Mouse (Mus musculus) layer of hippocampus, adult 18-20 months (tissue): Measurements from ENCODE around the gene Tmem52b. TPM values are rescaled to one million over a fixed set of nuclear protein-coding genes. Genes with fewer than 3 reads are reported as not detected.

Experiments used
- DNase-seq, 2 experiments: peaks; one replicate each; pipeline ENCODE4 v3.0.0; 2022; ENCODE audit warnings: low spot score in 2 of 2
- total RNA-seq, 2 experiments: library from RNA; stranded (reverse); gene quantifications; 2 replicates each; pipeline ENCODE4 v1.2.3; 2021

Gene Tmem52b
- total RNA-seq, 2 experiments from 2014 or later = not detected

DNA sequence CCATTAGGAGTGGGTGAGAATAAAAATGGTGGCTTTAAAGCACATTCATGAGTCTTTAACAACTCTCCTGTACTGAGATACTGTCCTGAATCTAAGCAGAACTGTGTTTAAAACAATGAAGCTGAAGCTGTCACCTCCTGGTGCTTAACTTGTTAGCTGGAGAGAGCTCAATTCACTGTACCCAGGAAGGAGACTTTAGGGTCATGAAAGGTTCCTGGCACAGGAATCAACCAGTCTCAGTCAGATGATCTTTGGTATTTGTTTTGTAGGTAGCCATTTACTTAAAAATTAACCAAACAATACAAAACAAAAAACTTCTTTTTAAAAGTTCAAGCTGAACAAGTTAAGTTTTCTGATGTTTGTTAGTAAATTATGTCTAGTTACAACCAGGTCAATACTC lies 17.9 kb downstream of the Tmem52b start:
- no peak for DNase-seq

- peak in 1 of 2 experiments; percentile 69 for DNase-seq
Measured at GRCm38 (mm10) chr6:129532556-129532941, 20.2 kb downstream of the Tmem52b start.

DNA sequence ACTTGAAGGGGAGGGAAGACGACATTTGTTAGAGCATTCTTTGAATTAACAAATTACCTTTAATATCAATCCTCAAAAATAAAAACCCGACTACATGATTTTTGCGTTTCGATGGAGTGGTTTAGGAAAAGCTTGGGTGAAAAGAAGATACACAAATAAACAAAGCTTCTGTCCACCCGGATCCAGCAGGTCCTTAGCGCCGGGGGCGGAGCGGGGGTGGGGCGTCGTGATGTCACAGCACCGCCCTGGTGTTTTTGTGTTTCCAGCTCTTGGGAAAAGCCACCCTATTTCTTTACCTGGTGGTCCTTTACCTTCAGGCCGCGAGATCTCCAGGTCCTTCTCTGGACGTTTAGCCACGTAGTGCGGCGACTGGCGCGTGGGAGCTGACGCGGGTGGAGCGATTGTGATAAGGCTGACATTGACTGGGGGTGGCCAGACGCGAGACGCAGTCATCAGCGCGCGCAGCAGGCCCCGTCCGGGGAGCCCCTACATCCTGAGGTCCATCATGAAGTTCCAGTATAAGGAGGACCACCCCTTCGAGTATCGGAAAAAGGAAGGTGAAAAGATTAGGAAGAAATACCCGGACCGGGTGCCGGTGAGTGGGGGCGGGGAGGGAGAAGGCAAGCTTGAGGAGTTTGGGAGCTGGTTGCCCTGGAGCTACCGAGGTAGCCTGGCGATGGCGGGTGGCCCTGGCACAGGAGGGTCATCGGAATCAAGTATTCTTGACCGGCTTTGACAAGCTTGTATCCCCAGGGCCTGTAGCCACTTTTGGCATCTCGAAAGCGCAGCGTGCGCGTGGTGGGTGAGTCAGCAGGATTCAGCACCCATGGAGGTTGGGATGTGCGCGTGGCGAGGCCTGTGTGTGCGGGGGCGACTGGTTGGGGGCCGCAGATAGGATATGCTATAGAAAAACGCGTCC lies 20.8 kb downstream of the Tmem52b start, which contains the start of gene Gabarapl1:
Gene Gabarapl1 (plus strand): TSS at position 219 of the 919 bp plus-strand sequence.
- DNase-seq = peak; percentile 76 to 89

DNA sequence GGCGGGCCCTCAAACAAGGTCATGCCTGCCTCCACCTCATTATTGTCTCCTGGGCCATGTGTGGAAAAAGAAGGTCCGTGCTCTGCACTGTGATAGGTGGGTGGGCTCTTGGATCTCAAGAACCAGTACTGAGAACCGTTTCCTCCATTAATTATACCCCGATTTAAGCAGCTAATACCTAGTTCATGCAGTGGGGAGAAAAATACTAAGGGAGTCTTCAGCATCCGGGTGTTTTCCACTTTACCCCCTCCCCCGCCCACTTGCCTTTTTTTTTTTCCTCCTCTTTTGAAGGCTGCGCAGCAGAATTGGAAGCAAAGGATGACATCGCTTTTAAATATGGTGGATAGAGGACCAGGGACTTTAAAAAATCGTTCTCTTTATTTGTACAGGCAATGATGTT lies 21.7 kb downstream of the Tmem52b start:
- peak in 1 of 2 experiments; percentile 52 for DNase-seq

DNA sequence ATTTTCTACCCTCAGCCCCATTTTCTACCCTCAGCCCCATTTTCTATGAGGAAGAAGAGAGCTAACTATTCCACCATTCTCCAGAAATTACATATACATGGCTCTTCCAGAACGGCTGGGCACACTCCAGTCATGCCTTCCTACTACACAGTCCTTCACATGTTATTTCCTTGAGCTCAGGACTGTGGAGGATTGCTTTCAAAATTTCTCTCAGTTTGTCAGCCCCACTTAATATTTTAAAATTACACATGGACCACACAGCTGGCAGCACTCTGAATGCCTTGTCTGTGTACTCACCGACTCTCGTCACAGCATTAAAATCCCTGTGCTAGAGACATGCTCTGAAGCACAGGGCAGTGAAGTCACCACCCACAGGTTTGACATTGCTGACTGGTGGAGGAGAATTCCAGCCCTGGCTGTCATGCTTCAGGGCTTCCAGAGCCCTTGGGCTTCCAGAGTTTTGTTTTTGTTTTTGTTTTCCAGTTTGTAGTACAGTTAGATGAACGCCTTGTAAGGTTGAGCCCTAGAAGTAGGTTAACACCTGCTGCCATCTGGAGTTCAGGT lies 22.4 kb downstream of the Tmem52b start:
- no peak for DNase-seq

DNA sequence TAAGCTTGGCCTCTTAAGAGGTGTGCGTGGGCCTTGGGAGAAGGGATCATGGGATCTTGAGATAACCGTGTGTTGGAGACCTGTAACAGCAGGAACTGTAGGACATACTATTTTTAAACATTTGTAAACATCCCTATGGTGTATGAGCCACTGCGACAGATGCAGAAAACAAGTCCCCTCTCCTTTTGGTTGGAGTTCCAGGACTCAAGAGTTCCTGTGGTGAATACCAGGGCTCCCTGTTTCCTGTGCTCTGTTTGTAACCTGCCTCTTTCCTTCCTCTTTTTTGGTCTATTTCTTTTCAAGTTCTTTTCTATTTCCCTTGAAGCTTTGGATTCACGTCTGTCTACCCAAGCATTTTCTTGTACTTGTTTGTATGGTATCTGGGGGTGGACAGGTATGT lies 23.4 kb downstream of the Tmem52b start:
- DNase-seq = no peak

DNA sequence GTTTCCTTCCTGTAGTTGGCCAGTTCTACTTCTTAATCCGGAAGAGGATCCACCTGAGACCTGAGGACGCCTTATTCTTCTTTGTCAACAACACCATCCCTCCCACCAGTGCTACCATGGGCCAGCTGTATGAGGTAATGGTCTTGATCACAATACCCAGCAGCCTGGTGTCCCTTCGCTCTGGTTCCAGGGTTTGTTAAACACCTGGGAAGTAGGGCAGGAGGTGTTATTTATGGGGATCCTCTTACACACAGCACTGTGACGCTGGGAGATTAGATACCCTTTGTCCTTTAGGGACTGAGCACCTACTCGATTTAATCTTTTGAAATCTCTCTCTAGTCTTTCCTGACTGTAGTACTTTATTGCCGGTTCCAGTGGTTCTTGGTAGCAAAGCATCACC lies 26.2 kb downstream of the Tmem52b start:
- no peak for DNase-seq

DNA sequence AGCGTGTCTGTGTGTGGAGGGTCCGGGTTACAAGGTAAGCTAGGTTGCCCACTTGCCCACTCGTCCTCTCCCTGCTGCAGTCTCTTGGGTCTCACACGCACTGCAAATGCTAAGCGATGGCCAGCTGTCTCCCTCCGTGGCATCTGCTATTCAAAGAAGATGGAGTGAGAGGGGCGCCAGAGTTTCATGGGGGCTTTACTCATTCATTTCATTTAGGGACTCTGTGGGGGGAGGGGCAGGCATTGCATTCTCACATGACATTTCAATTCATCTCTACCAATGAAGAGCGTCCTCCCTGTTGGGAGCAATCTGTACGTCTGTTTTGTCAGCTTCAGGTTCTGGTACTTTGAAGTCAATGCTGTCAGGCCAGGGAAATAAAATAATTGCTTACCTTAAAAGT lies 29.6 kb downstream of the Tmem52b start:
- DNase-seq = peak in 1 of 2 experiments; percentile 45

- no peak for DNase-seq
Measured at GRCm38 (mm10) chr6:129542540-129542939, 30.2 kb downstream of the Tmem52b start.

DNA sequence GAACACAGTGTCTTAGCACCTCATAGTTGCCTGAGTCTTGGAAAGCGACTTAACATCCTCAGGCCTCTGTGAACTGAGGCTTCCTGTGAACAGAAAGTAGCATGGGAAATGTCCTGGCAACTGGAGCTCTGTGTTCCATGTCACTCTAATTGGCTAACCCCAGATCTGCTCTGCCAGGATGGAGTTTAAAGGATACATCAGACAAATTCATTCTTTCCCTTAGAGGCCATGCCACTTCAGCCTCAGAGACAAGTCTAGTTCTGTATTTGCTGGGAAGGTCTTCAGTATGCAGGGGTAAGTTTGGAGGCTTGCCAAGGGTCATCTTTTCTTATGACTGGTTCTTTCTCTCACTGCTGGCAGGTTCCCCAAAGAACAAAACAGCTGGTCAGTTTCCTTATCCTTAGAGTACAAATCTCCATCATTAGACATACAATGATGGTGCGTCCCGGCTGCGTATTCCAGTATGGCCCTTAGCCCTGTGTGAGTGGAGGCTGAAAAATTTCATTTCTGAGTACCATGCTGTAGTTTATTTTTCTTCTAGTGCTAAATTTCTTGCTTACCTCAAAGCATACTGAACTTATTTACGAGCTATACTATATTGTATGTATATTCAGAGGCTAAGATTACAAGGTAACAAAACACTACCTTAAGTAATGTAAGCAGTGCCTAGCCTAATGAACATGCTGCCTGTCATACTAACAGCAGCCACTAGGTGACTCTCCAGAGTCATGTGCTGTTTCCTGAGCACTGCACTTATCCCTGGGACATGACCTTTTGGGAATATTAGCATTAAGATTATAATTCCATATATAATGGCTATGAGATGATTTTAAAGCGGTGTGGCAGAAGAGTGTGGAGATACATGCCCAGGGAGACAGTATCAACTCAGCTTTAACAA lies 31.6 kb downstream of the Tmem52b start:
- DNase-seq = peak in 1 of 2 experiments; percentile 91

GRCm38 (mm10) chr6:129547277-129547676 lies 34.9 kb downstream of the Tmem52b start:
- no peak for DNase-seq

GRCm38 (mm10) chr6:129548009-129548408 lies 35.7 kb downstream of the Tmem52b start:
- DNase-seq = no peak

GRCm38 (mm10) chr6:129557298-129558023 lies 45.1 kb downstream of the Tmem52b start:
- no peak for DNase-seq

DNA sequence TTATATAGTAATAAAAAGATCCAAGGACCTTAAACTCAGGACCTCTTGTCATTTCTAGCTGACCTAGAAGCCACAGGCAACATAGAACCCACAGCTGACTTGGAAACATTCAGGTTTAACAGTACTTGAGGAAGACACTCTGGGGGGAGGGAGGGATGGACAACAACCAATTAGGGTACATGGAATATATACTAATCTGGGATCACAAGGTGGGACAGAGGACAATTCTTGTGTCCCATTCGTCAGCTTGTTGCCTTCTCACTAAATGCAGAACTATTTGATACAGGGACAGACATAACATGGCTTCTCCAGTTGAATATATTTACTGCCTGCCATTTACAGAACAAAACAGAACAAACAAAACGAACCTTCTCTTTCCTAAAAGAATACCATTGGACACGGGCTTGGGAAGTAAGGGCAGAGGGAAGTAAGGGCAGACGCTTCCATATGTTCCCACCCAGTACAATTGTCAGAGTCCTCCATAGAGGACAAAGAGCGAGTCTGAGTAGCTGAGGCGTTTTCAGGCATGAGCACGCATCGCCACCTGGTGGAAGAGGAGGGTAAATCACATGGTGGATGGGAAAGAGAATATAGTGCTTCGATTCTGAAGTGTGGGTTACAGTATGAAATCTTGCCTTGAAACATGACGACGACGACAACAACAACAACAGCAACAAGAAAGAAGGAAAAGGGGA lies 46.7 kb downstream of the Tmem52b start:
- DNase-seq = peak in 1 of 2 experiments; percentile 81

DNA sequence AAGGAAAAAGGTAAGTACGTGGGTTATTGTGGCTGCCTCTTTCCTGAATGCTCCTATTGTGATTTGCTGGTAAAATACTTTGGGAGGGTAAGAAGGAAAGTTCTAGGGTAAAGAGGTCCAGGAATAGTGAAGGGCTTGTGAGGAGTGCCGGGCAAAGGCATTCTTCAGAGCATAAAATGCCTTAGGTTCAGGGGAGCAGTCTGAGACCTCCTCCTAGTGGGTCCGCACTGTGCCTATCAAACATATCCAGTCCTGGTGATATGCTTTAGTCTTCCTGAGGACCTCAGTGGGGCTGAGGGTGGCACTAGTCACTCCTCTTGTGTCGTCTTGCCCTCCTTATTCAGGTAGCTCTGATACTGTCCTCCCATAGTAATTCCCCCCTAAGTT lies 47.3 kb downstream of the Tmem52b start:
- no peak for DNase-seq

DNA sequence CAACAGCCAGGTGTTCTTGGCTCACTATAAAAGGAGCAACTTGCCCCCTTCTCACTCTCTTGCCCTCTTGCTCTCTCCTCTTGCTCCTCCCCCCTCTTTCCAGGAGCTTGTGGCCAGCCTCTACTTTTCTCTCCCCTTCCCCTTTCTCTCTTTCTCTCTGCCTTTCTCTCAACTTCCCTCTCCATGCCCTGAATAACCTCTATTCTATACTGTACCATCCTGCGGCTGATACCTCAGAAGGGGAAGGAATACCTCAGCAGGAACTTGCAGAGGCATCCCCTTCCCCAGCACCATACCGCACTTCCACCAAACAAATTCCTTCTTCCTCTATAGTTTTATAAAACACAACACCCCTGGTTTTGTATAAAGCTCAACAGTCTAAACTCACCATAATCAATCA lies 52.9 kb downstream of the Tmem52b start:
- DNase-seq = no peak
